Mouse (Mus musculus) c-Kit-positive CD71-positive TER-119-negative erythroid progenitor cells, embryonic 14.5 days (primary cell): ENCODE results near the gene Neil3.
"Not testable (repeated sequence)": the region's sequence is repeated elsewhere in the genome, so short reads cannot be mapped to it uniquely, and the experiment has no call there.

Experiments
- DNase-seq: peaks from one replicate; pipeline ENCODE4 v3.0.0-alpha.2; 2013; ENCODE audit warnings: low read depth

Gene Neil3

GRCm38 (mm10) chr8:53538049-53538448 is 100.8 kb downstream of the Neil3 start:
- not testable (repeated sequence) for DNase-seq
